In the genomic region with DNA sequence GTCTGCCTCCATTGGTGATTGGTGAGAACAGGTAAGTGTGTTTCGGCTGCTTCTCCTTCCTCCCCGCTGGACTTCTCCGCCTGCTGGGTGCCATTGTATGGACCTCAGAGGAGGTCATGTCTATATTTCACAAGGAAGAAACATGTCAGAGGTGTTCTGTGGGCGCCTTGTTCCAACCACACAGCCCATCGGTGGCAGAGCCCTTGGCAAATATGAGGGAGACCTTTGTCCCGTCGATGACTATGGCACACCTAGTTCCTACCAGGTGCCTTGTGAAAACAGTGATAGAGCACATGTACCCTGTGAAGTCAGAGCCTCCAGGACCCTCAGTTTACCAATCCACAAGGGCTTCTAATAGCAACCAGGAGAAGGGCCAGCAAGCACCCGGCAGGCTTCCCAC, we compare ENCODE assay signal across 12 mouse cellular contexts.
"Had no signal": no experiment of that assay in that cellular context is flagged by ENCODE, and none has a peak within 500 bp of the region (broad histone marks: within the 10 kb centered on the region; RNA-seq: fewer than 3 reads in every experiment).

No protein-coding gene starts in this region.

- H3K27ac ChIP-seq: kidney, embryonic 15.5 days; limb, embryonic 15.5 days; lung, embryonic 15.5 days; midbrain, embryonic 13.5 days had no signal

- ATAC-seq: hindbrain, embryonic 16.5 days; inflammation-experienced regulatory T-cells, adult 6 months; midbrain, embryonic 13.5 days had no signal

- H3K4me3 ChIP-seq: kidney, embryonic 15.5 days; limb, embryonic 15.5 days; lung, embryonic 15.5 days; midbrain, embryonic 13.5 days had no signal

- H3K4me2 ChIP-seq: kidney, embryonic 15.5 days; limb, embryonic 15.5 days; lung, embryonic 15.5 days; midbrain, embryonic 13.5 days had no signal

- DNase-seq: kidney, adult 2 months; kidney, postnatal 25 days; layer of hippocampus, postnatal 36 days; right cerebral cortex, postnatal 14 days; thymus, adult 18-20 months; thymus, postnatal 14 days had no signal

- H3K9ac ChIP-seq: kidney, embryonic 15.5 days; limb, embryonic 15.5 days; lung, embryonic 15.5 days; midbrain, embryonic 13.5 days had no signal

- H3K9me3 ChIP-seq: kidney, embryonic 15.5 days; limb, embryonic 15.5 days; lung, embryonic 15.5 days; midbrain, embryonic 13.5 days had no signal

- H3K27me3 ChIP-seq: kidney, embryonic 15.5 days; limb, embryonic 15.5 days; lung, embryonic 15.5 days; midbrain, embryonic 13.5 days had no signal
